Mouse (Mus musculus): Measurements from ENCODE around the gene Tom1l1.

Gene Tom1l1

GRCm38 (mm10) chr11:90622500-90622899 lies 65.7 kb downstream of the Tom1l1 start:
- no peak for DNase-seq (ENCODE audit: extremely low read depth, insufficient read length, low spot score)

DNA sequence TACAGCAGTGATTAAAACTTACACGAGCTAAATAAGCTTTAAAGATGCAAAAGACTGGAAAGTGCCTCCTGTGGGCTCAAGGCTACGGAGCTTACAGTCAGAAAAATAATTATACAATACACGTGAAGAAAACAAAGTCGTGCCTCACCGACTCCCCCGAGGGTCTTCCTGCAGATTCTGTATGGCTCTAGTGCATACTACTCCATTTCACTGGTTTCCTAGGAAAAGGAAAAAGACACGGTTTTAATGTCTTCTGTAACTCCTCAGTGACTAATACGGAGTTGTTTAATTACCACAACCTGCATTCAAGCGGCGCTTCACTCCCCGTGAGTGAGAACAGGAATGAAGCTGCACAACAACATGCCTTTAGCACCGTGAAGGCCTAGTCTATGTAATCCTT lies 66.1 kb downstream of the Tom1l1 start:
- DNase-seq (ENCODE audit: extremely low read depth, insufficient read length, low spot score) = no peak

GRCm38 (mm10) chr11:90616431-90616830 lies 71.7 kb downstream of the Tom1l1 start:
- no peak for DNase-seq (ENCODE audit: extremely low read depth, insufficient read length, low spot score)

- no peak for DNase-seq (ENCODE audit: extremely low read depth, insufficient read length, low spot score)
These were observed 73.4 kb downstream of the Tom1l1 start for GRCm38 (mm10) chr11:90614743-90615142.

DNA sequence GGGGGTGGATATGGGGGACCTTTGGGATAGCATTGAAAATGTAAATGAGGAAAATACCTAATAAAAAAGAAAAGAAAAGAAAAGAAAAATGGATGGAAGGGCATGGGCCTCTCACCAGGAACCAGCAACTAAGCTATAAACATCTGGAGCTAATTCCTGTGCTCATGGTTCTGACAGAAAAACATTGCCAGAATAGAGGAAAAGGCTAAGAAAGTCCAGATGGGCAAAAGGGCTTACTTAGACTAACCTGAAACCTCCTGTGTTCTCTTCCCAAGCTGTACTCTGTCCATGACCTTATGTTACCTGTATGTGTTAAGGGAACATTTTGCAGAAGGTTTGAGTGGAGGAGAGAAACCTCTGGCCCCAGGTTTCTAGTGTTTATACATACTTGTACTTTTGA lies 76.0 kb downstream of the Tom1l1 start:
- no peak for DNase-seq (ENCODE audit: extremely low read depth, insufficient read length, low spot score)

DNA sequence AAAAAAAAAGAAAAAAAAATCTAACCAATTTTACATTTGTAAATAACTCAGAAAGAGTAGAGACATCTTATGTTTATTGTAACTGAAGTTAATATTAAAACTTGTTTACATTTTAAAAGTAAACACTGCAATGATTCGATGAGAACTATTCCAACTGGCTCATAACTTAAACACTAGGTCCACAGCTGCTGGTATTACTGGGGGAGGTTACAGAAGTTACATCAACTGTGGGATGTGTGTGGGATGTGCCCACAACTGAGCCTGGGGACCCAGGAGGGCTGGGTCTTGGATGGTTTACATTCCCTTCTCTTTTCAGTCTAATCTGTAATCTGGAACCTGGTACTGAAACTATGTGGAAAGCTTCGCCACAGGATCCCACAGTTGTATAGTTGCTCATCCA lies 85.1 kb downstream of the Tom1l1 start:
- DNase-seq (ENCODE audit: extremely low read depth, insufficient read length, low spot score) = no peak

DNA sequence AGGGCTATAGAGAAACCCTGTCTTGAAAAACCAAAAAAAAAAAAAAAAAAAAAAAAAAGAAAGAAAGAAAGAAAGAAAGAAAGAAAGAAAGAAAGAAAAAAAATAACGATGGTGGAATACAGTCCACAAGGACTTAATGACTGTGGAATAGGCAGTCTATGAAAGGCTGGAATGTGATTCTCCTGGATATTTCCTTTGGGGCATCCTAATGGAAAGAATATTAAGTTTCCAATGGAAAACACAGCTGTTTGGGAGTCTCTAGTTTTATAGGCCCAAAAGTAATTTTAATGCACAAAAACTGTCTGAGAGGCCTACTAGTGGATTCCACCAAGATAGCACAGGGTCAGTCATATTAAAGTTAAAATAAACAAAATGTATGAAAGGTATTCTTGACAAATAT lies 92.3 kb downstream of the Tom1l1 start:
- no peak for DNase-seq (ENCODE audit: extremely low read depth, insufficient read length, low spot score)

Data from 3134 (cell line).